1 mouse cellular context compared by ENCODE assay signal in the genomic region with DNA sequence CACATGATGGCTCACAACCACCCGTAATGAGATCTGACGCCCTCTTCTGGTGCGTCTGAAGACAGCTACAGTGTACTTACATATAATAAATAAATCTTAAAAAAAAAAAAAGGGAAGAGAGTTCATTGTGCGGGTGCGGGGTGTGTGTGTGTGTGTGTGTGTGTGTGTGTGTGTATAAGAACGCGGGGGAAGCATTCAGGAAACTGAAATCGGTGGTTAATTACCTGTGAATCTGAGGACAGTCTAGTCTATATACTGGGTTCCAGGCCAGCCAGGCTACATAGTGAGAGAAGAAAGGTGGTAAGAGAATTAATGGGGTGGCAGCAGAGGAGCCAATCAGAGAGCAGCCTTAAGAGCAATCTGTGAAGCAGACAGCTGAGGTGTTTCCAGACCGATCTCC.
TF ChIP-seq lines count a peak whose summit lies in the region.

No protein-coding gene starts in this region.

TF ChIP-seq in MEL, 35 proteins besides CTCF, POLR2A, EP300 and RAD21:
- TF ChIP-seq ZNF384 (IDR thresholded peaks at IDR 0.05; ENCODE audit: low read depth, low read length): peak; percentile 85
